Mouse (Mus musculus) gastrocnemius, postnatal 25 days (tissue): ENCODE measurements around the gene Sox1. TPM values are rescaled to one million over a fixed set of nuclear protein-coding genes. Genes with fewer than 3 reads are reported as not detected.

Experiments
- DNase-seq: peaks from one replicate; pipeline ENCODE4 v3.0.0; 2022
- long read RNA-seq, 2 experiments: library from polyadenylated mRNA; stranded (forward); transcript quantifications; one replicate each; pipeline ENCODE4 v2.0.0; 2021
- total RNA-seq, 2 experiments: library from RNA; stranded (reverse); gene quantifications; 1 replicate in 1 of 2; 2 replicates in 1 of 2; pipeline ENCODE4 v1.2.3; 2021

Sox1 gene
- not detected for total RNA-seq
- long read RNA-seq, experiment 1: 0 reads
- long read RNA-seq, experiment 2: 0 reads

DNA sequence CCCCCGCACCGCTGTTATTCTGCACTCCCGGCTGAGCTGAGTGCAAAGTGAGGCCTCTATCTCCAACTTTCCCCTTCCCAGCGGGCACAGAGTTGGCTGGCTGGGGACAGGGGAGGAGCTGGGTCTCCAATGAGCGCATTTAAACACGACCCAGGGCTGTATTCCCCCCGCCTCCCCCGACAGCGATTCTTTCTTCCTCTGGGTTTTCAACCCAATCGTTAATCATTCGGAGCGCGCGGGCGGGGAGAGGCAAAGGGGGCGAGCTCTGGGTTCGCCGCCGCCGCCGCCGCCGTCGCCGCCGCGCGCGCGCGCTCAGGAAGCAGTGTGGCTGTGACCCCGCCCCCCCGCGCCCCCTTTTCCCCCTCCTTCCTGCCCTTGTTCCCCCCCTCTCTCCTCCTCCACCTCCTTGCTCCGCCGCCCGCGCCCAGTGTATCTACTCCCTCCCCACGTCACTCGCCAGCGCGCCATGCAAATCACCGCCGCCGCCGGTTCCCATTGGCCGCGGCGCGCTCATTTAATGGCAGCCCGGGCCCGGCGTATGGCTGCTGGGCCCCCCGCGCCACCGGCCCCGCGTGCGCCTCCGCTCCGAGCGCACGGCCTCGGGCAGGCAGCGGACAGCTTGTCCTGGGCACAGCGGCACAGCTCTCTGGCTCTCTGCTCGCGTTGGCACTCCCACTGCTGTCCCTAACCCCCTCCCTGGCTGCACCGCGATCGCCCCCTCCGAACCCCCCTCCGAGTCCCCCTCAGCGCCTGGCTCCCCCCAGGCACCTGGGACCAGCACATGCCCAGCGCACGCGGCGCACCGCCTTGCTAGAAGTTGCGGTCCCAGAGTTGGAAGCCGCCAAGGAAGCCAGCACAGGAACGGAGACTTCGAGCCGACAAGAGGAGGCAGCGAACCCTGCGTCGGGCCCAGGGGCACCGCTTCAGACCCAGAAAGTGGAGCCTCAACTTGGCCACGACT is at the start of gene Sox1:
Sox1 (plus strand) TSS at position 225 of the 961 bp plus-strand sequence.
- DNase-seq: no peak

DNA sequence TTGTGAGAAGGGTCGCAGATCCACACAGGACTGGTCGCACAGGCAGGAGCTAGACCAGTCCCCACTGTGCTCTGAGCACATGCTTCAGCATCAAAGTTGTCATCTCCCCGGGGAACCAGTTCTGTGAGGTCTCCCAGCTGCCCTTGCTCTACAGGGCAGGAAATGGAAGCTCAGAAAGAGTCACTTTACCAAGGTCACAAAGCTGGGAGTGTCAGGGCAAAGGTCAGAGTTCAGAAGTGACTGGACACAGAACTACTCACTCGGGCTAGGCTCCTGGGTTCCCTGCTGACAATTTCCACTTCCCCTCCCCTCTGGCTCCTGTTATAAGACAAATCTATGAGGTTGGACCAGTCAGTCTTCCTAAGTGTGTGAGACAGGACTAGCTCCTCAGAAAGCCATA is 49.2 kb upstream of the Sox1 start:
- no peak for DNase-seq

DNA sequence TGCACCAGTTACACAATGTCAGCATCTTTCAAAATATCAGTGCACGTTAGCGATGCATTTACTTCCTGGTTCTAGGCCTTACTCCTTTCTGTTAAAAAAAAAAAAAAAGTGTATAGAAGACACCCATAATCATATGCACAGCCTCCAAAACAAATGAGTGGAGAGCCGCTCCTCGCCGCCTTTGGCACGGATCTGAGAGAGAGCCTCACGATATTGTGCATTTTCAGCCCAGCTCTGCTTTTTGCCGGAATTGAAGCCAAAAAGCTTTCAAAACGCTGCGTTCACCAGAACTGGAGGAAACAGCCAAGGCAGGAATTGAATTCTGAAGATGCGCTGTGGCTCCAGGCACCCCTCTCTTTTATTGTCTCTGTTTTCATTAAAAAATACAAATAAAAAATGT is 48.2 kb upstream of the Sox1 start:
- DNase-seq: no peak

DNA sequence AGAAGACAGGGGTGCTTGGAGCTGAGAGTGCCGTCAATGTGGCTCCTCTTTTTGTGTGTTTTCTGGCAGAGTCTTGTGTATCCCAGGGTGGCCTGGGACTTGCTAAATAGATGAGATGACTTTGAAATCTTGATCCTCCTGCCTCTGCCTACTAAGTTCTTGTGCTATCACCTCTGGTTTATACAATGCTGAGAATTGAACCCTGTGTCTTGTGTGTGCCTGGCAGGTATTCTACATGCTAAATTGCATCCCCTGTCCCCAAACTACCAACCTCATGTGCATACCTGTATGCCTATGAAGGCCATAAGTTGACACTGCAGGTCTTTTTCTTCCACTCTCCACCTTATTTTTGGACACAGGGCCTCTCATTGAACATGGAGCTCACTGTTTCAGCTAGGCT is 46.8 kb upstream of the Sox1 start:
- DNase-seq: no peak

DNA sequence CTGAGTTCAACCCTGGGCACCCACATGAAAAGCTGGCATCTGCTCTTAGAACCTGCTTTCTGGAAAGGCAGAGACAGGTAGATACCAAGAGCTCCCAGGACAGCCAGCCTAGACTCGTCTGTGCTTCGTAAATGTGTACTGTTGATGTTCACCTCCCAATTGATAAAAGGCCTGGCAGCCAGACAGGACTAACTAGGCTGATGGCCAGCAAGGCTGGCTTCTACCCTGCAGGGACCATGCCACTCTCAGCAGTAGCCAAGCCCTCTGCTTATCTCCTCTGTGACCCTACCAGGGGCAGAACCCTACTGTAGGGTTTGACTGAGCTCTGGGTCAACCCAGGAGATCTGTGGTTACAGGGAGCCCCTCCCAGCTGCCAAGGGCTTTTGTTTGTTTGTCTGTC is 45.5 kb upstream of the Sox1 start:
- no peak for DNase-seq

DNA sequence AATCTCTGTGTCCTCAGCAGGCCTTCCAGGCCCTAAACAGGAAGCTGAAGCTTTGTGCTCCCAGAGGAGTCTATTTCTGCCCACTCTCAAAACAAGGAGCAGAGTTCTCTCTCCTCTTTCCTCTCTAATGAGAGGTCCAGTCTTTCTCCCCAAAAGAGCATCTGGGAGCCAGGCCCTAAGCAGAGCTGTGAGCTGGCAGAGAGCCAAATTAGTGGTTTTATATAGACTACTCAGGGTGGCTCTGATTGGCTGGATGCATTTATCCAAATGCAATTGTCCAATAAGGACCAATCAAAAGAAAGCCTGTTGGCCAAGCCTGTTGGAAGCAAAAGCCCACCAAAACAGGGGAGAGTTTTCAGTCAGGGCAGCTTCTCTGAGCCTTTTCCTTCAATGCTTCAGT is 44.0 kb upstream of the Sox1 start:
- no peak for DNase-seq

DNA sequence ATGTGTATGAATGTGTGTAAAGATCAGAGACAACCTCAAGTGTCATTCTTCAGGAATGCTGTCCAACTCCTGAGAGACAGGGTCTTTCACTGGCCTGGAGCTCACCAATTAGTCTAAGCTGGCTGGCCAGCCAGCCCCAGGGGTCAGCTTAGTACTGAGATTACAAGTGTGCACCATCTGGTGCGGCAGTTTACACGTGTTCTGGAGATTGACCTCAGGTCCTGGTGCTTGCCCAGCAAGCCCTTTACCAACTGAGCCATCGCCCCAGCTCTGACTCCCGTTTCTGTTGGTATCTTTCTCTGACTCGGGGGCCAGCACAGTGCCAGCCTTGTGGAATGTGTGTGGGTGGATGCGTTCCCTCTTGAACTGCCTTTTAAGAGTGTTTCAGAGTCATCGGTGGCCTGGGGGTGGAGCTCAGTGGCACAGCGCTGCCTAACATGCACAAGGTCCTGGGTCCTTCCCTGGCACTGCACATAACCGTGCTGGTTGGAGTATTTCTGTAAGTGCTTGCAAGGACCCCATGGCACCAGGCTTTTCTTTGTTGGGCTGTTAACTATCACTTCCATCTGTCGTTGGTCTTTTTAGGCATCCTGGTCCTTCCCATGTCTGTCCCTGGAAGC is 40.6 kb upstream of the Sox1 start:
- DNase-seq: no peak

DNA sequence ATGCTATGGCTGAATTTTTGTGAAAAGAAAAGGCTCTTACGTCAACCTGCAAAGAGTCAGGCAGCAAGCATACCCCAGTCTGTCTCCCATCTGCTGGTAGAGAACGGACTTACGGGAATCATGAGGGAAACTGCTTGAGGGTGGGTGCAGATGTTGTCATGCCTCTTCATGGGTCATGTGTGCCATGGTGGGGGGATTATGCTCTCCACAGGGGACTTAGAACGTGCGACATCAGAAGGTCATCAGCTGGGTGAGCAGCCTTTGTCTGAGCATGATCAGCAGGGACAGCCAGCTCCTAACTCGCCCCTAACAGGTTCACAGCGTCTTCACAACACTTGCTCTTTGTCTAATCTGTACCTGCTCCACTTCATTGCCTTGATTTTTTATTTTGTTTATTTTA is 26.9 kb upstream of the Sox1 start:
- no peak for DNase-seq

DNA sequence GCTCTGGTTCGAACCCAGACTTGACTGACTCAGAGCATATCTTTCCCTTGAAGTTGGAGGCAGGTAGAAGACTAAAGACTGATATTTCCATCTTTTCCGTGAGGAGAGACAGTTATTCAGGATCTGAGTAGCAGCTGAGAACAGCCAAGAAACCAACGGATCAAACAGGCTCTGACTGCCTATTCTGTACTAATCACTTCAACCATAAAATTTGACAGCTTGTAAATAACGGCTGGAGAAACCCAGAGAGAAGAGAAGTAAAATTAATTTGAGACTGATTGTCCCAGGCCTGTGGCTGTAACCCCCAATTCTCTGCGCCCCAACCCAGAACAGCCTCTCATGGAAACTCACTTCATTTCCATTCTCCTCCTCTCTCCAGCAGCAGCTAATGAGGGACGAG is 26.2 kb upstream of the Sox1 start:
- DNase-seq: no peak

DNA sequence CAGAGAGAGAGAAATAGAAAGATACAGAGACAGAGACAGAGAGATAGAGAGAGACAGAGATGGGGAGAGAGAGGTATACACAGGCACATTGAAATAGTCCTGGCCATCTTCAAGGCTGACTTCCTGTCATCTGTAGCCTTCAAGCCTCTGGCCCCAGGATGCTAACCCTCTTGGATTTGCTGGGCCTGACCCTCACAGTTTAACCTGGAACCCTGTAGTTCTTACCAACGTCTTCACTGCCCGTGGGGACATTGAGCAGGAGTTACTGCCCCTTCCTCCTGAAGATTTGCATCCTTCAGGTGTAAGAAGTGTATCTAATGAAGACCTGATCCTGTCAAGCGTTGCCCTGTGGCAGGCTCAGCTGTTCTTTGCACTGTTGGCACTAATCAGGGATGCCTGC is 14.0 kb upstream of the Sox1 start:
- DNase-seq: no peak

DNA sequence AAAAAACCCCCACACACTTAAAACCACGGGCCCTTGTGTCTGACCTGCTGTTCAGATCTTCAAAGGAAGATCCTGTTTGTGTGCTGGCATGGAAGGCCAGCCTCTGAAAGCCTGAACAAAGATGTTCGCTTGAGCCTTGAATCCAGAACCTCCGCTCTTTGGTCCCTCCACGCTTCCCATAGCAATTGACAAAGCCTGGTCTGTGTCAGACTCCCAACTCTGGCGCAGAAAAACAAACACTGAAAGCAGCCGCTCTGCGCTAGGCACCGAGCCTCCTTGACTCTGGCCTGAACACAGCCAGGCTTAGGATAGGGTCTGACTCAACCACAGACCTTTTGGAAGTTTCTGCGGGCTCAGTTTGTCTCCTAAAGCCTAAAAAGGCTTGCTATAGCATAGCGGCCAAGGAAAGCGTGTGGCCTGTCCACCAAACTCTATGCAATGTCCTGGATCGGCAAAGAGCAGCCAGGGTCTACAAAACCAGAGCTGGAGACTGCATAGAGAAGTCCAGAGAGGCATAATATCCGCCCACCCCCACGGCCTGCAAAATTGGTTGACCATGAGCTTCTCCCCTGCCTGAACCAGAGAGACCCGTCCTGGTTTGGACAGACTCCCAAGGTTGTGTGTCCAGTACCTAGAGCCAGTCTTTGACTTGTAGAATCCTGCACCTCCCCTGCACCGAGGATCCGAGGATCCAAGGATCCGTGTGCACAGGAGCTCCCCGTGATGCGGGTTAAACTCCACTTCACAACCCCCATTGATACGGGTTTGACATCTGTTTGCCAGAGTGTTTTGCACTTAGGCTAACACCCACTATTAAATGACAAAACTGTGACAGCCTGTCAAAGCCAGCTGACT is 12.2 kb upstream of the Sox1 start:
- DNase-seq: no peak

DNA sequence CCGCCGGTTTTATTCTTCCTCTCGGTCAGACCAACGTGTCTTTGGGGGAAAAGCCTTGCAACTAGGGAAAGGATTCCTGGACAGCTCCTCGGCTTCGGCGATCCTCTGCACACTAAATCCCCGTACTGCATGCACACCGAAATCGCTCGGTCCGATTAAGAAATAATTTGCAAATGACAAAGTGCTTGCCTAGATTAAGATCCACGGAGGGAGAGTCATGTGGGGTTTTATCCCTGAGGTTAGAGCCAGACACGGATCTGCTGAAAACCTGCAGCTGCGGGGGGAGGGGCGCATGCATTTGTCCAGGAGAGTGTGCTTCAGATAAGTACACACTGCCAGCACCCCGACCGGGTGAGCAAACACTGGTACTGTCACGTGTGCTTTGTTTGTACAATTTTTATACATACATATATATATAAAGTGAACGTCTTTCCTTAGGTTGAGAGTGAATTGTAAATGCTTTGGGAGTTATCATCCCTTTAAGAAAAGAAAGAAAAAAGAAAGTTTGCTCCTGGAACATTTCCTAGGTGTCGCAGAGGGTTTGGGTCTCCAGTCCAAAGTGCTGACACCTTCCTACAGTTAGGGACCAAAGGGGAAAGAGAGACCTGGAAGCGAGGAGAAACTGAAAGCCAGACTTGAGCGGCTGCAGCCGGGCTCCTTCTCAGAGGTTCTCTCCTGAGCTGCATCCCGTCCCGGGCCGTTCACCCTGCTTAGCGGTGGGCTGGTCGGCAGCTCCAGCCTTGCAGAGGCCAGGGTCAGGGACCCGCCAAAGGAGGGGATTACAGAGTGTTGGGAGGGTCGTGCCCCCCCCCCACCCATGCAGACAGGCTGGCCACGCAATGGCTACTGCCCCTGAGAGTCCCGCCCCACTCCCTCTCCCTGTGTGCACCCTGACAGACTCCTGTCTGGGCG is 10.9 kb upstream of the Sox1 start:
- no peak for DNase-seq

DNA sequence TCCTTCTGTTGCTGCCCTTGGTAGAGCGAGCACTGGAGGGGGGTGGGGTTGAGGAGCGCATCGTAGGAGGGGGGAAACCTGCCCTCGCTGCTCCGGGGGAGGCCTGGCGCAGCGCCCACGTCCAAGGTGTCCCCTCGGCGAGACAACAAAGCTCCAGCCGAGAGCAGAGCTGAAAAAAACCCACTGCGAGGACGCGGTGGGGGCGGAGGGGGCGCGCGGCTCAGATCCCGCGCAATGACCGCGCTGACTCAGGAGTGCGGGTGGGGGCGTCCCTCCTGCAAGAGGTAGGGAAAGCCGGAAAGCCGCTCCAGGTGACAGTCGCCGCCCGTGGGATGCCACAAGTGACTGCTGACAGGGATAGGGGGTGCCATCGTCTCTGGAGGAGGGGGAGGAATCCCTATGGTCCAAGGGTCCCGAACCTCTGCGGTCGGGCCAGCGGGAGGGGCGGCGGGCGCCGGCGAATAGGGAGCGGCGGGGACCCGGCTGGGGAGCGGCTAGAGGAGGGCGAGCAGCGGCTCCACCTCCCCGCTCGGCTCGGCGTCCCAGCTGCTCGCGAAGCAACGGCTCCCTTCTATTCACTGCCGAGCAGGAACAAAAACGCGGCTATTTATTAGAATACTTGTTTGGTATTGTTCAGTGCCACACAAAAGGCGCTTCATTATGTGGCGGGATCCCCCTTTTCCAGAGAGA is 10.0 kb upstream of the Sox1 start:
- no peak for DNase-seq

DNA sequence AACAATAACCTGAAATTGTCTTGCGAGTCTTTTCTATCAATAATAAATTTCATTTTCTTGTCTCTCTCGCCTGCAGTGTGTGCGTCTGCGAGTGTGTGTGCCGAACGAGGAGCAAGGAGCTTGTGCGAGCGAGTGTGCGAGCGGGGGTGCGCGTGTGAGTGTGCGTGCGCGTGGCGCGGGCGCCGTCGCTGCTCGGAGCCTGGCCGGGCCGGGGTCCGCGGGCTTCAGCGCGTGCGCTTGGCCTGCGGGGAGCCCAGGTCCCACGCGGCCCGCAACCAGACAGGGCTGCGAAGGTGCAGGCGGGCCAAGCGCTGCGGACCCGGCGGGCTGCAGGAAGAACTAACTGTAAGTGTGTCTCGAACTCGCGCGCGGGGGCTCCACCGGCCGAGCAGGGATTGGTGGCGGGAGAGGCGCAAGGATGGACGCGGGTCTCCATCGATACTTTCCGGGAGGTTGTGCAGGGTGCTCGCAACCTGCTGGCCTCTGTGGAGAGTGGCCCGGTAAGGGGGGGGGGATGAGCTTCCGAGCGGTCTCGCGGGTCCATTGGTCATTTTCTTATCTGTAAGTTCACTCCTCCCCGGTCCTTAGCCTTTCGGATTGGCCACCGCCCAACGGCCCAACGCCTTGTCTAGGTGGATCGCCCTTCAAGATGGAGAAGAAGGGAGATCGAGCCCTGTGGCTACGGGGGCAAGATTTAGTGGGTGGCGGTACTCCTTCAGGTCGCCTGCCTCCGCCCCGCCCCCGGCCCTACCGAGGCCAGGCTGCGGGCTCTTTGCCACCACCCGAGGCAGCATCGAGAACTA is 9.2 kb upstream of the Sox1 start:
- no peak for DNase-seq

DNA sequence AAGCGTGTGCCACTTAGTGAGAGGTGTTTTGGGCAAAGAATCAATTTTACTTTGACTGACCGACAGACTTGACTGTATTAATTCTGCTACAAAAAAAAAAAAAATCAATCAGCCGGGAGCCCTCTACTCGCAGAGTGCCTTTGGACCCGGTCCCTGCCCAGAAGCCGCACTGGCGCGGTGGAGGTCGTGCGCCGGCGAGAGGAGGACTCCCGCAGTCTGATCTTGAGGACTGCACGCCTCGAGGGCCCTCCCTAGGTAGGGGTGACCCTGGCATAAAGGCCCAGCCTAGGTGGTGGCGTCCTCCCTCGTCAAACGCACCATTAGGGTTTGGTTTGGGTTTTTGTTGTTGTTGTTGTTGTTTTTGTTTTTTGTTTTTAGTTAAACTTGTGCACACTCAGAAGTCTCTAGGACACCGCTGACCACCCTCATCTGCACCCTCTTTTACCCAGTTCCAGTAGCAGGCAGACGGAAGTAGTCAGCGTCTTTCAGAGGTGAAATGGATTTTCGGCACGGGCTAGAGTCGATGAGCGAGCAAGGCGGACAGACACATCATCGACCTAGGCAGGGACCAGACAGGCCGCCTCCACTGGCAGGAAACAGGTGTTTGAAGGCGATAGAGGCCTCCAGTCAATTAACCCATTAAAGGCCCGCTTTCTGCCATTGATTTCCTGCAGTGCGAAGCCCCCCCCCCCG is 8.4 kb upstream of the Sox1 start:
- no peak for DNase-seq

DNA sequence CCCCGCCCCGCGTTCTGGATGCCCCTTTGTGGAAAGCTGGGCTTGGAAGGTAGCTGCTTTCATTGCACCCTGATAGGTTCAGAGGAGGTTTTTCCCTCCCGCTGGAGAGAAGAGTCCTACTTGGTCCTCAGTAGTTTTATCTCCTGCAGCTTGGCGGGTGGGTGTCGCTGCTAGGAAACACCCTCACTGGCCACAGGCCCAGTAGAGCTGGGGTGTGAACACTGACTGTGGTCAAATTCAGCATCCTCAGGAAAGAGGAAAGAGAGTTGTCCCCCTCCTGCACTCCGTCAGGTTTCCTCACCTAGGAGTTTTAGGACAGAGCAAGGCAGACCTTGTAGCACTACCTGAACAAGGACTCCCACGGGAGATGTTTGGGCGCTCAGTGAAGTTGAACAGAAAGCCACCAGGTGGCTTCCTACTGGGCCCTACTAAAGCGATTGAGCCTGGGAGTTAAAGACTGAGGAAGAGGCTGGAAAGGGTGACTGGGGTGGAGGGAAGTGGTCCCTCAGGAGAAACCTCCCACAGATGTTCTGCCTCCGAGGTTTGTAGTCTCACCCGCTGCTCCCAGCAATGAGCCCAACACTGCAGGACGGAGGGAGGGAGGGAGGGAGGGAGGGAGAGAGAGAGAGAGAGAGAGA is 7.8 kb upstream of the Sox1 start:
- DNase-seq: no peak

DNA sequence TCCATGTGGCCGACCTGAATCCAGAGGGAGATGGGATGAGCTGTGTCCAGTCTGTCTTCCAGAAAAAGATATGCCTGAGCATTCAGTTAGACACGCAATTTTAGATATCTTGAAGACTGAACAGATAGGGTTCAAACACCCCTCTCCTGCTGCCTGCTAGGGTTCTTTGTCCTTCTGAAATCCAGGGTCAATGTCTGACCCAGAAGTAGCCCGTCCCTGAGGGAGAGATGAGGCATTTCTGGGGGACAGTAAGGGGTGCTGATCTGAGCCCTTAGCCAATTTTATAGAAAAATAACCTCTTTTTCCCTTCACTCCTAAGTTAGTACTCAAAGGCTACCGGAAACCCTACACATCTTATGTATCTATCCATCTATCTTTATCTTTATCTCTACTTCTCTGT is 7.2 kb upstream of the Sox1 start:
- no peak for DNase-seq

DNA sequence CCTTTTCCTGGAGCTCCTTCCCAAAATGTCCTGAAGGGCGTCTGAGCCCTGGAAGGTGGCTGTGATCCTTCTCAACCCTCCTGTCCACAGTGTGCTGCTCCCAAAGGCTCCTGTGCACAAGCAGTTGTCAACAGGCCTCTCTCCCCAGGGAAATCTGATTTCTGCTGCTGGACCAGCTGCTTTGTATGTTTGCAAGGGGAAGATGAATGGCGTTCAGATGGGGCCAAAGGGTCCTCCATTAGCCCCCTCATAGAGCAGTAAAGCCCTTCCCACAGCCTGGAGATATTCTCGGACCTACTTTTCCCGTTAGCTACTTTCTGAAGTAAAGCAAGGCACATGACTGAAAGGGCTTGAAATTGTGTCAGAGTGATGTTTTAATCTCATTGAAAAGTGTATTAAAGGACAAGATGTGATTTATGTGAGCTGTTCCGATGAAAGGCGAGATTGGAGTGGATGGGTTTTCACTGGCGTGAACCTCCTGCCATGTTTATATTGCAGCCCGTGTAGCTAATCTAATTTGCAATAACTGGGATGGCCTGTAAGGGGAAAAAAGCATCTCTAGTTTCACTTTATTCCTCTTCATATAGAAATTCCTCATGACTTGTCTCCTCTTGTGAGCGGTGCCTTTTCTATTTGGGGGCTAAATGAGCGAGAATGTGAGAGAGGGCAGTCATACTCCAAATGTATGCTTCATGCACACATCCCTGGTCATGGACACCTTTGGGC is 6.5 kb upstream of the Sox1 start:
- no peak for DNase-seq
